Mouse (Mus musculus): ENCODE data around the gene Perm1.

GRCm38 (mm10) chr4:156200623-156201475, 14.8 kb upstream of the Perm1 start, which contains the start of gene Isg15:
- TF ChIP-seq CTCF (IDR thresholded peaks at IDR 0.05; ENCODE audit: low read depth, low read length) = no peak
- TF ChIP-seq EP300 (IDR thresholded peaks at IDR 0.05; ENCODE audit: insufficient read depth, low read depth, low read length) = no peak

All from ES-Bruce4 (cell line).